Mouse (Mus musculus) T-helper 17 cell (primary cell): ENCODE results near the gene Gm20695.
"Not testable (repeated sequence)": the region's sequence is repeated elsewhere in the genome, so short reads cannot be mapped to it uniquely, and the experiment has no call there.

Experiments
- in situ Hi-C, 2 experiments: fragments of 300-600 bp; cut with MboI, MseI; formaldehyde crosslinking; loops; 1 replicate in 1 of 2; 2 replicates in 1 of 2; pipeline ENCODE4 v1.15.1; 2025; ENCODE audit warnings: high pct_unique_total_duplicates in 2 of 2

Gm20695 gene

DNA sequence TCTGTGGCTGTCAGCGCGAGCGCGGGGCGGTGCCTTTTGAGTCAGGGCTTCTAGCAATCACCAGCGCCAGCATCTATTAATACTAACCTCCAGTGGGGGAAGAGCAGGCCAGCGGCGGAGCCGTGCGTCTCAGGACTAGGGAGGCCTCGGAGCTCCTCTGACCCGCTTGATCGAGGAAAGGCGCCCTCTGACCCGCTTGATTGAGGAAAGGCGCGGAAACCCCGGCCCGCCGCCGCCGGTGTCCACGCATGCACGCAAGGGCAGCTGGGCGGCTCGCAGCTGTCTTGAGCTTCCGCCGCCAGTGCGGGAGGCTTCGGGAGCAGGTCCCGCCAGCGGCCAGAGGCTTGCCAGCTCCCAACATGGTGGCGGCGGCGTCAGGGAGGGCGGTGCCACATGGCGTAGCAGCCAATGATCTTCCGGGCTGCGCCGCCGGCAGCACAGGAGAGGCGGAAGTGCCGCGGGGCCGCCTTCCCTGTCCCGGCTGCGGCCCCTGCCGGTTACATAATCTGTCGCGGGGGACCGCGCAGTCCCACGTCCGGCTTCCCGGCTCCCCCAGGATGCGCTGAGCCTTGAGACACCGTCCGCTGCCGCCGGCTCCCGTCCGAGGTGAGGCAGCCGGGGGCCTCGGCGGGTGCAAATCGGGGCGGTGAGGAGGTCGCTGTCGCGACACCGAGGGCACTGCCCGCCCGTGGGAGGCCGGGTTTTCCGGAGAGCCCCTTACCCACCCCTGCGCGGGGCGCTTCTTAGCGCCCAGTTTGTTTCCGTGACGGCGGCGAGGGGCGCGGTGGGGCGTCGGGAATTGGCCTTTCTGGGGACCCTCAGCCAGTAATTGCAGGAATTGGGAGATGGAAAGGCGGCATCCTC lies at the start of gene Gm20695, which contains the start of gene Zfp597:
Gm20695 (plus strand) TSS at position 448 of the 864 bp plus-strand sequence.
Zfp597 (minus strand) TSS at position 361 of the 864 bp plus-strand sequence.
- in situ Hi-C loops, result loop anchor here in 1 of 2 experiments (5.0 kb wide), 1 partner anchor 87 kb away; no protein-coding TSS in a partner anchor

DNA sequence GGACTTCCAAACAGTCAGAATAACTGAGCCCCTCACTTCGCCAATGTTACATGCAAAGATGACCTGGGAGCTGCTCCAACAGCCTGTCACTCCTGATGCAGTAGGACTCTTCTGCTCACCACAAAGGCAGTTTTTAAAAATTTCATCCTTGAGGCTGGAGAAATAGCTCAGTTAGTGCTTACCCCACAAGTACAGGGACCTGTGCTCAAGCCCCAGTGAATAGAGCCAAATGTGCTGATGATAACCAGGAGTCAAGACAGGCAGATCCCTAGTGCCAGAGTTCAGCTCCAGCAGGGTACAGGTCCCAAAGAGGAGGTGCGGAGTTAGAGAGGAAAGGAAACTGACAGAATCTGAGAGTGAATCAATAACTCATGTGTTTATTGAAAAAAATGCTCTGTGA lies 49.0 kb upstream of the Gm20695 start:
- in situ Hi-C loops, result loop anchor here in 1 of 2 experiments (5.0 kb wide), 1 partner anchor 167 kb away; the partner anchor contains the start of gene Slx4

DNA sequence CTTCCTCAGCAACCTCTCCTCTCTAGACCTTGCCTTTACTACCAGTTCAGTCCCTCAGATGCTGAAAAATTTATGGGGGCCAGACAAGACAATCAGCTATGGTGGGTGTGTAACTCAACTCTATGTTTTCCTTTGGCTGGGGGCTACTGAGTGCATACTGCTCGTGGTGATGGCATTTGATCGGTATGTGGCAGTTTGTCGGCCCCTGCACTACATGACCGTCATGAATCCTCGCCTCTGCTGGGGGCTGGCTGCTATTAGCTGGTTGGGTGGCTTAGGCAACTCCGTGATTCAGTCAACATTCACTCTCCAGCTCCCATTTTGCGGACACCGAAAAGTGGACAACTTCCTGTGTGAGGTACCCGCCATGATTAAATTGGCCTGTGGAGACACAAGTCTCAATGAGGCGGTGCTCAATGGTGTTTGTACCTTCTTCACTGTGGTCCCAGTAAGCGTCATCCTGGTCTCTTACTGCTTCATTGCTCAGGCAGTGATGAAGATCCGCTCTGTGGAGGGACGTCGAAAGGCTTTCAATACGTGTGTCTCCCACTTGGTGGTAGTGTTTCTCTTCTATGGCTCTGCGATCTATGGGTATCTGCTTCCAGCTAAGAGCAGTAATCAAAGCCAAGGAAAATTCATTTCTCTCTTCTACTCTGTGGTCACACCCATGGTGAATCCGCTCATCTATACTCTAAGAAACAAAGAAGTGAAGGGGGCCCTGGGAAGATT lies 45.1 kb upstream of the Gm20695 start:
- in situ Hi-C loops, result loop anchor here in 1 of 2 experiments (5.0 kb wide), 1 partner anchor 163 kb away; the partner anchor contains the start of gene Slx4

DNA sequence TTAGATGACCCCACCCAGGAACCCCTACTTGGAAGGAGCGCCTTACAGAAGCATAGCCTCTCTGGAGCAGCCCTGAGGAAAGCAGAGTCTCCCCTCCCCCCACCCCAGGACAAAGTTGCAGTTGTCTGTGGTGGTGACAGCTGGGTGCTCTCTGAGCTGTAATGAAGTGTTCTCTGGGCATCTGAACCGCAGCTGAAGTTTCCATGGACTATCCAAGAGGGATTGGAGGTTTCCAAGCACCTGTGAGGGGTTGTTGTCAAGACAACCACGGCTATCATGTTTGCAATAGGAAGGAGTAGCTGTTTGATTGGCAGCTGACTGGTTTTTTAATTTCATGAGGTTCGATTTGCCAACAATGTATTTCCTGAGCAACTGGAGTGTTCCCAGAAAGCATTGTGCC lies 41.5 kb upstream of the Gm20695 start:
- in situ Hi-C loops, result no loop called here

- in situ Hi-C loops, result no loop called here
Observed at GRCm38 (mm10) chr16:3843796-3844195, 40.7 kb upstream of the Gm20695 start.

DNA sequence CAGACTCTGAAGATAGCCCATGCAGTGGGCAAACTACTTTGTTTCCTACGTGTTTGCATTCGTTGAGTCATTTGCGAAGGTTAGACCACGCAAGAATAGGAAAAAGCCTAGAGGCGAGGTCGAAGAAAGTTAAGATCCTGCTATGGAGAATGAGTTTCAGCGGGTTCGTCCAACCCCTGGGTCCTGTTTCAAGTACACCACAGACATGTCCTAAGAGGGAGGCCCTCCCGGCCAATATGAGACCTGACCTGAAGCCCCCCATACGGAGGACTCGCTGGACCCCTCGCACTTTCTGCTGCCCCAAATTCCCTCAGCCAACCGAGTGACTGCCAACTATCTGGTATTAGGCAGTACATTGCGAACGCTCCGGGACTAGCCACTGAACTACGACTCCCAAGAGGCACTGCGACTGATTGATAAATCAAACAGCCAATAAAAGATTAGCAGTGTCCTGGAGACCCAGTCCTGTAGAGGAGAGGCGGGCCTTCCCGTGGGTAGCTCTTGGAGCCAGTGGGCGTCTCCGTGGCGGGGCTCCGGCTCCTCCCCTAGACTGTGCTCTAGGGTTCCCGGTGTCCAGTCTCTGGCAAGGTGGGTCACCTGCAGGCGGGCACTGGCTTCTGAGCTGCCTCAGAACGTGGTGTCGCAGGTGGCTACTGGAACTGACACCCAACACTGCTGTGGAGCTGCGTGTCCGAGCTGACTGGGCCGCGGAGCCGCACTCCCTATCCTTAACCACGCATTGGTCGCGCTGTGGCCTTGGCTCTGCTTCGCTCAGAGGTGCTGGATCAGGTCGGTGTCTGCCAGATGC lies 37.5 kb upstream of the Gm20695 start, which contains the start of gene Zfp174:
Zfp174 (plus strand) TSS at position 558 of the 808 bp plus-strand sequence.
- in situ Hi-C loops, result loop anchor here in 1 of 2 experiments (5.0 kb wide), 1 partner anchor 100 kb away; no protein-coding TSS in a partner anchor

DNA sequence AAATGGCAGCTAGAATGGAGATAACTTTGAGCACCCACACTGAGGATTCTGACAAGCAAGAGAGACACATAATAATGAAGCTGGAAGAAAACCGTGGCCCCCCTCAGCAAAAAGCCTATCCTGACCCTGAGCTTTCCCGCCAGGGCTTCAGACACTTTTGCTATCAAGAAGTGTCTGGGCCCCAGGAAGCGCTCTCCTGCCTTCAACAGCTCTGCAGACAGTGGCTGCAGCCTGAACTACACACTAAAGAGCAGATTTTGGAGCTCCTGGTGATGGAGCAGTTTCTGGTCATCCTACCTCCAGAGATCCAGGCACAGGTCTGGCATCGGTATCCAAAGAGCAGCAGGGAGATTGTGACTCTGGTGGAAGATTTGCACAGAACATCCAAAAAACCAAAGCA lies 36.6 kb upstream of the Gm20695 start:
- in situ Hi-C loops, result loop anchor here in 1 of 2 experiments (5.0 kb wide), 1 partner anchor 101 kb away; no protein-coding TSS in a partner anchor

DNA sequence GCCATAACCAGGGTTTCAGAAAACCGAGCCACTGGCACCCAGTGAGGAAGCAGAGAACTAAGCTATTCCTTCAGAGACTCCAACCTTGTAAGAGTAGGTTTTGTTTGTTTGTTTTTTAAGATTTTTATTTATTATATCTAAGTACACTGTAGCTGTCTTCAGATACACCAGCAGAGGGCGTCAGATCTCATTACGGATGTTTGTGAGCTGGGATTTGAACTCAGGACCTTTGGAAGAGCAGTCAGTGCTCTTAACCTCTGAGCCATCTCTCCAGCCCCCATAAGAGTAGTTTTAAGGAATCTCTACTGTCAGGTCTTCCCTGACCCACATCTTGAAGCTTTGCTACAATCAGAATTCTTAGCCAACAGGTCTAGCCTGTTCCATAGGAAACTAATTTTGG lies 36.0 kb upstream of the Gm20695 start:
- in situ Hi-C loops, result loop anchor here in 1 of 2 experiments (5.0 kb wide), 1 partner anchor 101 kb away; no protein-coding TSS in a partner anchor

- in situ Hi-C loops, result not testable (repeated sequence)
Observed at GRCm38 (mm10) chr16:3851301-3851700, 33.1 kb upstream of the Gm20695 start.

- in situ Hi-C loops, result no loop called here
Observed at GRCm38 (mm10) chr16:3852586-3852985, 31.9 kb upstream of the Gm20695 start.

DNA sequence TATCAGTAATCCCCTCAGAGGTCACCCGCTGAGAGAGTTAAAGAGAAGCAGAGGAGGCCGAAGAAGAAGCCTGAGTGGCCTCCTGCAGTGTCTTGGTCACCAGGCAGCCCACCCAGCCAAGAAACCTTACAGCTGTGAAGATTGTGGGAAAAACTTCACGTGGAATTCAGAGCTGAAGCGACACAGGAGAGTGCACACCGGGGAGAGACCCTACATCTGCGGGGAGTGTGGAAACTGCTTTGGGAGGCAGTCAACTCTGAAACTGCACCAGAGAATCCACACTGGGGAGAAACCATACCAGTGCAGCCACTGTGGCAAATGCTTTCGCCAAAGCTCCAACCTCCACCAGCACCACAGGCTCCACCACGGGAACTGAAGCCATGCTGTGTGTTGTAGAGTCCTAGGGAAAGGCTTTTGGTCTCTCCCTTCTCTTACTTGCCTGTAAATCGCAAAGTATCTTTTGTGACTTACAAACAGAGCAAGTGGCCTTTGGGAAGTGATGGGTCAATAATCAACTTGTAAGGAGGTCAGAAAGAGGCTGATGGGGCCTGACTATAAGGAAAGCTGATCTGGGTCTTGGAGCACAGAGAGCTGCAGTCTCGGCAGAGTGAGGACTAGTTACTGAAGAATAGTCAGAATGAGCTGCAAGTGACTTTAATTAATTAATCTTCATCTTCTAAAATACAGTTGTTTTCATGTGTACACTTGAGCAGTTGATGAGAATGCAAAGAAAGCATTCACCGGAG lies 29.8 kb upstream of the Gm20695 start:
- in situ Hi-C loops, result no loop called here

DNA sequence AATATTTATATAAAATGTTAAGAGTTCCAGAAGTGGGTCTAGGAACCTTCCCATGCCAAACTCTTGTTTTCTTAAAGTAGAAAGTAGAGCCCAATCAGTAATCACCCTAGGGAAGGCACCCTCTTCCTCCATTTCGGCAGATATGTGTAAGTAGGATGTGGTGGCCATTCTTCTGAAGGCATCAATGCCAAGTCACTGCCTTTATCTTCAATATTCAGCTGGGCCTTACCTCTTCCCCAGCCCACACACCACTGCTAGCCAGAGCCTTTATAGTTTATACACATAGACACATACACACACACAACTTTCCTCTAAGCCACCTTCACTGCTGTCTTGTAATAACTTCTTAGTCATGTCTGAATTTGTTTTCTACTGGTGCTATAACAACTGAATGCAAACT lies 28.7 kb upstream of the Gm20695 start:
- in situ Hi-C loops, result no loop called here

GRCm38 (mm10) chr16:3859254-3859653 lies 25.2 kb upstream of the Gm20695 start:
- in situ Hi-C loops, result no loop called here

GRCm38 (mm10) chr16:3871815-3872214 lies 12.6 kb upstream of the Gm20695 start:
- in situ Hi-C loops, result loop anchor here in 1 of 2 experiments (10.0 kb wide), 1 partner anchor 127 kb away; the partner anchor contains the start of gene Zfp263

DNA sequence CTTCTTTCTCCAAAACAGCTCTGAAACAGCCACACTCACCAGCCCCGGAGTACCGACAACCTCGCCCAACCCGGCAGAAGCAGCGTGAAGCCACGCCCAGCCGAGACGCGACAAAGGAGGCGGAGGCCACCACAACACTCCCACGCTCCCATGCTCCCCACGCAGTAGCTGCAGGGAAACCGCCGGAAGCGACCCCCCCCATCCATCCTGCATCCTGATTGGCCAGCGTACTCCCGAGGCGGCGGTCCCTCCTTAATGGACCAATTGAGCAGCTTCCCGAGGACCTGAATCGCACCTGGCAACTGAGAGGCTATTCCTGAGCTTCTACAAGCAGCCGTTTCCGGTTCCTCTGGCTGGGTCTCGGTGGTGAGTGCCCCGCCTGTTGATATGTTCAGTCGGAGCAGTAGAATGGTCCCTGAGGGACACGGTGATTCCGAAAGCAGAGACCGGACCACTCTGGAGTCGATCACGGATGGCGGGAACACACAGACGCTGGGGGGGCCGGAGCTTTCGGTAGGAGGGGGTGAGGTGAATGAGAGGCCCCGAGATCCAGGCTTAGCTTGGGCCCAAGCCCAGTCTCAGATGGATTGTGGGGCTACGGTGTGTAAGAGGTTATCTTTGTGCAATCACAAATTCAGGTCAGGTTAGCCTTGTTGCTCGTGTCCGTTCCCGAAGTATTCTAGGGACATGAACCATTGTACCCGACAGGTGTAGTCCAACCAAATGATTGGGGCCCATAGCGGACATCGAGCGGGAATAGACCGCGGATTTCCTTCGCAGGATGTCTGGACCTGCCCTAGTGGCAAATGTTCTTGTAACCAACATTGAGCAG lies 12.0 kb upstream of the Gm20695 start, which contains the start of gene Naa60:
Naa60 (plus strand) TSS at position 160 of the 832 bp plus-strand sequence.
- in situ Hi-C loops, result loop anchor here in 1 of 2 experiments (10.0 kb wide), 1 partner anchor 128 kb away; the partner anchor contains the start of gene Zfp263

DNA sequence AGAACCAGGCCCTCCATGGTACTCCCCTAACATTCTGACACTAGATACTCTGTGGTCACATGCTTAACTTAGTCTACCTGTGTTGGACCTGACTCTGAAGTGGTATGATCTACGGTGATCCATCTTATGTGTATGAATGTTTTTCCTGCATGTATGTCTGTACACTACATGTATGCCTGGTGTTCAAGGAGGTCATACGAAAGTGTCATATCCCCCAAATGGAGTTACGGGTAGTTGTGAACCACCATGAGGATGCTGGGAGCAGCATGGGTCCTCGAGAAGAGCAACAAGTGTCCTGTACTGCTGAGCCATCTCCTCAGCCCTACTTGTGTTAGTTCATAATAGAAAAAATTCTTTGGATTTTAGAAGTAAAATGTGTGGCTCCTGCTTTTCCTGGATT lies 8.1 kb upstream of the Gm20695 start:
- in situ Hi-C loops, result loop anchor here in 1 of 2 experiments (10.0 kb wide), 1 partner anchor 132 kb away; the partner anchor contains the start of gene Zfp263

DNA sequence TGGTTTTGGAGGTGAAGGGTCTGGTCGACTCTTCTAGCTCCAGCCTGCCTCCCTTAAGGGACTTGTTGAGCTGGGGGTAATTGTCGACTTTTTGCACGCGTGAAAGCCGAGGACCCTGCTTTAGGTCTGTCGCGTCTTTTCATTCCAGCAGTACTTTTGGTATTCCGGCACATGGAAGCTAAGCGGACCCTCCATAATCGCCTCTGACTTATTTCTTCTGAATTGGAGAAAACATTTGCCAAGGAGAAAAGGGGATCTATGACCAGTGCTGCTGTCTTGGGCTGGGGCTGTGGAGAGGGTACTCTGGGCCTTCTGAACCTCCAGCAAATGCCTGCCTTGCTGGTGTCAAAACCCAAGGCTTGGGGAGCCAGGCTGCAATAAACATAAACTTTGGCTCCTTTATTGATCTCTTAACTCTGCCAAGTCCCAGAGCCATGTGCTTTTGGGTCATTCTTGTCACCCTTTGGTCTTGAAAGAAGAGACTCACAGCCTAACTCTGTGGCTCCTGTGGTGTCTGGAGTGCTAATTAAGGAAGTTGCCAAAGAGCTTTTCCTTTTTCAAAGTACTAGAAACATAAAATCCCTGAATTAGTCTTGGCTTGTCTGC lies 720 bp downstream of the Gm20695 start:
- in situ Hi-C loops, result no loop called here

DNA sequence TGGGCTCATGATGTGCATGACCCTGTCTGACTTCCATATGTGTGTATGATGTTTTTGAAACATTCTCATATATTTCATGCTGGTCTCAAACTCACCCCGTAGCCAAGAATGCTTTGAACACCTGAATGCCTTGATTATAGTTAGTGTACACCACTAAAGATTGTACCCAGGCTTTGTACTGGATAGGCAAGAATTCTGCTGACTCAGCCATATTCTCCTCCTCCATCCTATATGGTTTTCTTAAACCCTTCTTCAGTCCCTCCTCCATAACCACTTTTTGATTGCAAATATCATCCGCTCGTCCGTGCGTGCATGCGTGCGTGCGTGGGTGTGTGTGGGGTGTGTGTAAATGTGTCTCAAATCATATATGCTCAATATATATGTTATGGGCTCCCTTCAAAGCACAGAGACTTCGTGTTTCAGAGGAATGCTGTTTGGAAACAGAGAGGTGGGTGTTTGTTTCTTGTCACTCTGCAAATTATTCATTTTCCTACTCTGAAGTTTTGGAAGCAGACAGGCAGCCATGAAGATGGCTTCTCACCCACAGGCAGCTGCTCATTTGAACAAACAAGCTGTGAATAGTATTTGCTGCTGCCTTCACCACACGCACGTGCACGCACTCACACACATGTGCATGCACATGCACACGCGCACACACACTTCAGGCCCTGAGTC lies 7.3 kb downstream of the Gm20695 start:
- in situ Hi-C loops, result no loop called here
